Mouse (Mus musculus) lung, adult 2 months (tissue): ENCODE measurements around the gene E130116L18Rik. TPM values are rescaled to one million over a fixed set of nuclear protein-coding genes. Genes with fewer than 3 reads are reported as not detected.
"Not testable (repeated sequence)": the region's sequence is repeated elsewhere in the genome, so short reads cannot be mapped to it uniquely, and the experiment has no call there.

Experiments used
- DNase-seq: peaks from one replicate; pipeline ENCODE4 v3.0.0; 2022
- H3K4me1 ChIP-seq: fragments of 200-500 bp; 2 replicates; pipeline ENCODE4 v1.6.1; 2011; ENCODE audit warnings: low read length; ENCODE audit not compliant: control insufficient read depth, insufficient read depth
- H3K4me3 ChIP-seq: fragments of 200-500 bp; replicated peaks from 2 replicates; pipeline ENCODE3; 2011; ENCODE audit warnings: low read depth, mild to moderate bottlenecking, control low read depth, low read length; ENCODE audit errors: extremely low read depth
- CTCF ChIP-seq: fragments of 200-500 bp; IDR thresholded peaks from 2 replicates; pipeline ENCODE4 v1.5.1; 2011; ENCODE audit warnings: mild to moderate bottlenecking, low read length, control low read depth; ENCODE audit not compliant: insufficient read depth
- POLR2A ChIP-seq: fragments of 200-500 bp; IDR thresholded peaks from 2 replicates; pipeline ENCODE4 v1.6.1; 2011; ENCODE audit warnings: low read depth, mild to moderate bottlenecking, control low read depth, low read length, borderline replicate concordance; ENCODE audit errors: extremely low read depth
- WGBS: fragments of 180-500 bp; shearing (Covaris S2); methylation state at CpG from one replicate; pipeline ENCODE4 v1.1.7; 2018; 5-methylcytosine and 5-hydroxymethylcytosine counted together
- polyA plus RNA-seq: library from polyadenylated mRNA; depleted of rRNA; stranded (reverse); fragments of >200 nt; gene quantifications from 2 replicates; pipeline ENCODE4 v1.2.3, GENCODE M21; 2012; rRNA removed

The E130116L18Rik gene
- polyA plus RNA-seq, 1 experiment, result not detected

- no peak overlapping the region for H3K4me3 ChIP-seq
- no peaks in the 10 kb centered on the region for H3K4me1 ChIP-seq
- no peak for TF ChIP-seq CTCF
- no peak for TF ChIP-seq POLR2A
- no peak for DNase-seq
Observed at GRCm38 (mm10) chr5:25187727-25188126, 35.2 kb downstream of the E130116L18Rik start.

GRCm38 (mm10) chr5:25184594-25184993, 38.4 kb downstream of the E130116L18Rik start:
- TF ChIP-seq POLR2A, result no peak
- H3K4me3 ChIP-seq, result no peak overlapping the region
- DNase-seq, result no peak
- H3K4me1 ChIP-seq, result no peaks in the 10 kb centered on the region
- 18% methylated on average over 2 of the region's 2 CpGs for WGBS

- Histone ChIP-seq H3K4me3 (no peak overlapping the region), H3K4me1 (no peaks in the 10 kb centered on the region)
- 90% methylated on average over 4 of the region's 4 CpGs for WGBS
- no peak for TF ChIP-seq CTCF
- TF ChIP-seq POLR2A, result no peak
- DNase-seq, result no peak
Observed at GRCm38 (mm10) chr5:25183595-25183994, 39.4 kb downstream of the E130116L18Rik start.

- Histone ChIP-seq H3K4me3 (no peak within 1 kb of the TSS), H3K4me1 (no peaks in the 10 kb centered on the region)
- 93% methylated on average over 1 of the region's 1 CpGs for WGBS
- no peak for DNase-seq
- TF ChIP-seq POLR2A, result no peak
- no peak for TF ChIP-seq CTCF
Observed at GRCm38 (mm10) chr5:25181004-25181531, 41.9 kb downstream of the E130116L18Rik start, which contains the start of gene Galntl5. Galntl5 (plus strand) TSS chr5:25181460.

GRCm38 (mm10) chr5:25179936-25180488, 42.9 kb downstream of the E130116L18Rik start:
- Histone ChIP-seq H3K4me1 (no peaks in the 10 kb centered on the region), H3K4me3 (no peak overlapping the region)
- 88% methylated on average over 3 of the region's 3 CpGs for WGBS
- no peak for DNase-seq
- TF ChIP-seq POLR2A (no peak), CTCF (no peak)

- TF ChIP-seq POLR2A, result no peak
- no peak for TF ChIP-seq CTCF
- Histone ChIP-seq H3K4me1 (no peaks in the 10 kb centered on the region), H3K4me3 (no peak overlapping the region)
- whole genome bisulfite sequencing, result 97% methylated on average over 4 of the region's 4 CpGs
- no peak for DNase-seq
Observed at GRCm38 (mm10) chr5:25179284-25179683, 43.7 kb downstream of the E130116L18Rik start.

- 86% methylated on average over 4 of the region's 4 CpGs for WGBS
- not testable (repeated sequence) for H3K4me1 ChIP-seq, H3K4me3 ChIP-seq
Observed at GRCm38 (mm10) chr5:25178543-25178942, 44.4 kb downstream of the E130116L18Rik start.

GRCm38 (mm10) chr5:25177937-25178336, 45.0 kb downstream of the E130116L18Rik start:
- not testable (repeated sequence) for H3K4me1 ChIP-seq, H3K4me3 ChIP-seq, DNase-seq
- 81% methylated on average over 5 of the region's 5 CpGs for WGBS

More at GRCm38 (mm10) chr5:25178543-25178942, 44.4 kb downstream of the E130116L18Rik start:
- DNase-seq, result not testable (repeated sequence)

Other genes starting within 250 kb of the E130116L18Rik start
- 10.9 and 18.0 TPM in 2 replicates for gene Prkag2, start 122.5 kb downstream of the E130116L18Rik start, polyA plus RNA-seq
- not detected in 2 replicates for gene Galntl5, start 41.7 kb downstream of the E130116L18Rik start, polyA plus RNA-seq
- gene Galnt11, start 1.2 kb downstream of the E130116L18Rik start, polyA plus RNA-seq, result 12.3 and 16.1 TPM in 2 replicates